Mouse (Mus musculus): ENCODE data around the gene Galns.

DNA sequence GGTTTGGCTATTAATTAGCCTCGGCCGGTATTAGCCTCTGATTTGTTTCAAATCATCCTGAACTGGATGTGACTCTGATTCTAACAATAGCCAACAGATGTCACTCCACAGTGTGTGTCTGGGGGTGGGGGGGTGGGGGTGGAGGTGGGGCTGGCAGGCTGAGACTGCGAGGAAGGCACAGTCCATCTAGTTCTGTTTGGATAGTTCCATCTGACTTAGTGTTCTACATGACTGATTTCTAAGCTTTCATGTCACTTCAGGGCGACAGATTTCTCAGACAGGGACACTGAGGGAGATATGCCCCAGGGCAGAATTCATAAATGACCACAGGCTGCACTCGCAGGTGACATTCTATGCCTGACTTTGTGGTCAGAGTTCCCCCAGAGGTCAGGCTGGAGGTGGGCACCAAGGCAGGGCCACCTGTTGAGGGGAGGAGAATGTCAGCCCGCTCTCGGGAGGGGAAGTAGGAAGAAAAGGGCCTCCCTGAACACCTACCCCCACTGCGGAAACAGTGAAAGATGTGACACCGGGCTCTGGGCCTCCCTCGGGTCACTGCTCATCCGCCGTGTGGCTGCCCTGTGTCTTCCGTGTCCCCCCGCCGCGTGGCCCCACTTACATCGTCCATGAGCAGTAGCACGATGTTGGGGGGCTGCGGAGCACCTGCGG, 518 bp downstream of the Galns start:
- no peak for TF ChIP-seq TAL1 (IDR thresholded peaks at IDR 0.05; ENCODE audit: low read length)
- TF ChIP-seq GATA1 (IDR thresholded peaks at IDR 0.05; ENCODE audit: low read length), result no peak

Data from erythroblast, embryonic 14.5 days (primary cell).